Mouse (Mus musculus): ENCODE data around the gene Sergef.

DNA sequence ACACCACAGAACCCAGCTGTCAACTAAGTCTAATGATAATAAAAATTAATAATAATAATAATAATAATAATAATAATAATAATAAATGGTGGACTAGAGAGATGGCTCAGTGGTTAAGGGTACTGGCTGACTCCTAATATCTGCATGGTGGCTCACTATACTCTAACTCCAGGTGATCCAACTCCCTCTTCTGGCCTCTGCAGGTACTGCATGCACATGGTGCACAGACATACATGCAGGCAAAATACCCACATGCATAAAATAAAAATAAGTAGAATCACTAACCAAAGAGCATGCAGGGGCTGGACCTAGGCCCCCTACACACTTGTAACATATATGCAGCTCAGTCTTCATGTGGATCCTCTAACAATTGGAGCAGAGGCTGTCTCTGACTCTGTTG is 75.8 kb downstream of the Sergef start:
- peak; percentile 36 for TF ChIP-seq CTCF (IDR thresholded peaks at IDR 0.05)
- no peak for TF ChIP-seq POLR2A (IDR thresholded peaks at IDR 0.05; ENCODE audit: insufficient read depth, low read depth, low read length)
- TF ChIP-seq EP300 (IDR thresholded peaks at IDR 0.05; ENCODE audit: insufficient read depth, low read depth, low read length): no peak
